Mouse (Mus musculus) lung, postnatal 0 days (tissue): ENCODE data around the gene Hist1h2bf.

Experiments used
- CTCF ChIP-seq: IDR thresholded peaks from 2 replicates; pipeline ENCODE4 v1.5.1; 2016; ENCODE audit warnings: antibody characterized with exemption, mild to moderate bottlenecking
- EP300 ChIP-seq: IDR thresholded peaks from 2 replicates; pipeline ENCODE4 v1.6.1; 2016; ENCODE audit warnings: antibody characterized with exemption, mild to moderate bottlenecking, control low read depth

DNA sequence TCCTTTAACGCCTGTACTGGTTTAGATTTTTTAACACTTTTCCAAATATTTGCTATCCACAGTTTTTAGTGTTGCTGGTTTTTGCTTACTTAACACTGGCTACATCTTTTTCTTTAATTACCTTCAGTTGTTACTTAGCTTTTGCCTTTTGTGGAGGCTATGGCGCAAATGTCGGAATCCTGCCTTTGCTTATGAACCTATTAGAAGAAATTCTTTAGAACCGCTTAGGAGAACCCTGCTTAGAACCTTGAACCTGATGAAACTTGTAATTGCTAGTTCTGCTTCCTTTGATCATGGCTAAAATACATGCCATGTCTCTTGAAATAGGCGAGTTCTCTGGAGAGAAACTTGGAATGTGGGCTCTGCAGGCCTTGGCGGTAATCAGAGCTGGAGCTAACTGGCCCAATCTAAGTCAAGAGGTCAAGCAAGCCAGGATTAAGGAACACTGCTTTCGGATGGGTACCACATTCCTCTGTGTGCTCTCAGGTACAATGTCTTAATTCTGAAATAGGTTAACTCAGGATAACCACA lies 2.4 kb upstream of the Hist1h2bf start:
- TF ChIP-seq CTCF (no peak), EP300 (no peak)
